Mouse (Mus musculus): ENCODE results near the gene Olfr1286. TPM values are rescaled to one million over a fixed set of nuclear protein-coding genes. Genes with fewer than 3 reads are reported as not detected.

Gene Olfr1286
- not detected in 2 replicates for polyA plus RNA-seq (2011; ENCODE audit: insufficient read depth, insufficient read length, low replicate concordance, missing spikeins)

GRCm38 (mm10) chr2:111422931-111423330 lies at the start of gene Olfr1286:
Gene Olfr1286 (minus strand): TSS chr2:111423115.
- no peak within 1 kb of the TSS for H3K4me3 ChIP-seq (replicated peaks; ENCODE audit: control insufficient read depth, low read depth, low read length)
- WGBS: 67% methylated on average over 1 of the region's 1 CpGs
- H3K27ac ChIP-seq (ENCODE audit: control insufficient read depth, insufficient read depth, low read depth, low read length, poor library complexity): no peak within 1 kb of the TSS
- TF ChIP-seq CTCF (IDR thresholded peaks at IDR 0.05; ENCODE audit: control insufficient read depth, insufficient read depth, low read length): no peak
- no peak for TF ChIP-seq POLR2A (IDR thresholded peaks at IDR 0.05; ENCODE audit: borderline replicate concordance, control insufficient read depth, low read depth, low read length)
- no peaks in the 10 kb centered on the region for H3K4me1 ChIP-seq (ENCODE audit: control insufficient read depth, insufficient read depth, low read length)

- Histone ChIP-seq H3K27ac (ENCODE audit: control insufficient read depth, insufficient read depth, low read depth, low read length, poor library complexity) (no peak within 1 kb of the TSS), H3K4me3 (replicated peaks; ENCODE audit: control insufficient read depth, low read depth, low read length) (no peak within 1 kb of the TSS), H3K4me1 (ENCODE audit: control insufficient read depth, insufficient read depth, low read length) (no peaks in the 10 kb centered on the region)
- WGBS: 67% methylated on average over 1 of the region's 1 CpGs
- TF ChIP-seq POLR2A (IDR thresholded peaks at IDR 0.05; ENCODE audit: borderline replicate concordance, control insufficient read depth, low read depth, low read length): no peak
- no peak for TF ChIP-seq CTCF (IDR thresholded peaks at IDR 0.05; ENCODE audit: control insufficient read depth, insufficient read depth, low read length)
Observed at GRCm38 (mm10) chr2:111448842-111449241, 25.9 kb upstream of the Olfr1286 start, which contains the start of gene Olfr1287. Gene Olfr1287 (plus strand): TSS chr2:111449142.

- WGBS: 81% methylated on average over 1 of the region's 1 CpGs
- TF ChIP-seq POLR2A (IDR thresholded peaks at IDR 0.05; ENCODE audit: borderline replicate concordance, control insufficient read depth, low read depth, low read length): no peak
- no peak for TF ChIP-seq CTCF (IDR thresholded peaks at IDR 0.05; ENCODE audit: control insufficient read depth, insufficient read depth, low read length)
Observed at GRCm38 (mm10) chr2:111375222-111375621, 47.7 kb downstream of the Olfr1286 start, which contains the start of gene Olfr1284. Gene Olfr1284 (plus strand): TSS chr2:111375522.

More at GRCm38 (mm10) chr2:111375222-111375621, 47.7 kb downstream of the Olfr1286 start, which contains the start of gene Olfr1284:
- no peak within 1 kb of the TSS for H3K4me3 ChIP-seq (replicated peaks; ENCODE audit: control insufficient read depth, low read depth, low read length)
- no peaks in the 10 kb centered on the region for H3K4me1 ChIP-seq (ENCODE audit: control insufficient read depth, insufficient read depth, low read length)
- no peak within 1 kb of the TSS for H3K27ac ChIP-seq (ENCODE audit: control insufficient read depth, insufficient read depth, low read depth, low read length, poor library complexity)

Other genes starting within 250 kb of the Olfr1286 start
- not detected in 2 replicates for gene 4930430A15Rik, start 193.5 kb downstream of the Olfr1286 start, polyA plus RNA-seq (2011; ENCODE audit: insufficient read depth, insufficient read length, low replicate concordance, missing spikeins)
- not detected in 2 replicates for gene Olfr1275, start 187.8 kb downstream of the Olfr1286 start, polyA plus RNA-seq (2011; ENCODE audit: insufficient read depth, insufficient read length, low replicate concordance, missing spikeins)
- not detected in 2 replicates for gene Olfr1276, start 168.6 kb downstream of the Olfr1286 start, polyA plus RNA-seq (2011; ENCODE audit: insufficient read depth, insufficient read length, low replicate concordance, missing spikeins)
- gene Olfr1277, start 149.0 kb downstream of the Olfr1286 start, polyA plus RNA-seq (2011; ENCODE audit: insufficient read depth, insufficient read length, low replicate concordance, missing spikeins): not detected in 2 replicates
- gene Olfr1278, start 133.0 kb downstream of the Olfr1286 start, polyA plus RNA-seq (2011; ENCODE audit: insufficient read depth, insufficient read length, low replicate concordance, missing spikeins): not detected in 2 replicates
- gene Olfr1279, start 122.5 kb downstream of the Olfr1286 start, polyA plus RNA-seq (2011; ENCODE audit: insufficient read depth, insufficient read length, low replicate concordance, missing spikeins): not detected in 2 replicates
- gene Olfr1280, start 109.1 kb downstream of the Olfr1286 start, polyA plus RNA-seq (2011; ENCODE audit: insufficient read depth, insufficient read length, low replicate concordance, missing spikeins): not detected in 2 replicates
- gene Olfr1281, start 96.6 kb downstream of the Olfr1286 start, polyA plus RNA-seq (2011; ENCODE audit: insufficient read depth, insufficient read length, low replicate concordance, missing spikeins): not detected in 2 replicates
- gene Olfr1282, start 87.0 kb downstream of the Olfr1286 start, polyA plus RNA-seq (2011; ENCODE audit: insufficient read depth, insufficient read length, low replicate concordance, missing spikeins): not detected in 2 replicates
- not detected in 2 replicates for gene Olfr1283, start 56.3 kb downstream of the Olfr1286 start, polyA plus RNA-seq (2011; ENCODE audit: insufficient read depth, insufficient read length, low replicate concordance, missing spikeins)
- not detected in 2 replicates for gene Olfr1284, start 47.6 kb downstream of the Olfr1286 start, polyA plus RNA-seq (2011; ENCODE audit: insufficient read depth, insufficient read length, low replicate concordance, missing spikeins)
- not detected in 2 replicates for gene Olfr1287, start 26.0 kb upstream of the Olfr1286 start, polyA plus RNA-seq (2011; ENCODE audit: insufficient read depth, insufficient read length, low replicate concordance, missing spikeins)
- not detected in 2 replicates for gene Olfr1288, start 51.0 kb upstream of the Olfr1286 start, polyA plus RNA-seq (2011; ENCODE audit: insufficient read depth, insufficient read length, low replicate concordance, missing spikeins)
- not detected in 2 replicates for gene Olfr1289, start 57.7 kb upstream of the Olfr1286 start, polyA plus RNA-seq (2011; ENCODE audit: insufficient read depth, insufficient read length, low replicate concordance, missing spikeins)
- not detected in 2 replicates for gene Olfr1290, start 70.7 kb upstream of the Olfr1286 start, polyA plus RNA-seq (2011; ENCODE audit: insufficient read depth, insufficient read length, low replicate concordance, missing spikeins)
- gene Olfr1291-ps1, start 74.1 kb upstream of the Olfr1286 start, polyA plus RNA-seq (2011; ENCODE audit: insufficient read depth, insufficient read length, low replicate concordance, missing spikeins): not detected in 2 replicates
- 1.2 TPM in 1 of 2 replicates, not detected in the other for gene Olfr1293-ps, start 102.1 kb upstream of the Olfr1286 start, polyA plus RNA-seq (2011; ENCODE audit: insufficient read depth, insufficient read length, low replicate concordance, missing spikeins)
- gene Olfr1294, start 117.2 kb upstream of the Olfr1286 start, polyA plus RNA-seq (2011; ENCODE audit: insufficient read depth, insufficient read length, low replicate concordance, missing spikeins): not detected in 2 replicates
- gene Olfr1295, start 146.6 kb upstream of the Olfr1286 start, polyA plus RNA-seq (2011; ENCODE audit: insufficient read depth, insufficient read length, low replicate concordance, missing spikeins): not detected in 2 replicates
- not detected in 2 replicates for gene Olfr1297, start 203.4 kb upstream of the Olfr1286 start, polyA plus RNA-seq (2011; ENCODE audit: insufficient read depth, insufficient read length, low replicate concordance, missing spikeins)
- not detected in 2 replicates for gene Olfr1298, start 226.1 kb upstream of the Olfr1286 start, polyA plus RNA-seq (2011; ENCODE audit: insufficient read depth, insufficient read length, low replicate concordance, missing spikeins)
- not detected in 2 replicates for gene Olfr1299, start 238.3 kb upstream of the Olfr1286 start, polyA plus RNA-seq (2011; ENCODE audit: insufficient read depth, insufficient read length, low replicate concordance, missing spikeins)

Data from bone marrow, adult 2 months (tissue).